In the genomic region with DNA sequence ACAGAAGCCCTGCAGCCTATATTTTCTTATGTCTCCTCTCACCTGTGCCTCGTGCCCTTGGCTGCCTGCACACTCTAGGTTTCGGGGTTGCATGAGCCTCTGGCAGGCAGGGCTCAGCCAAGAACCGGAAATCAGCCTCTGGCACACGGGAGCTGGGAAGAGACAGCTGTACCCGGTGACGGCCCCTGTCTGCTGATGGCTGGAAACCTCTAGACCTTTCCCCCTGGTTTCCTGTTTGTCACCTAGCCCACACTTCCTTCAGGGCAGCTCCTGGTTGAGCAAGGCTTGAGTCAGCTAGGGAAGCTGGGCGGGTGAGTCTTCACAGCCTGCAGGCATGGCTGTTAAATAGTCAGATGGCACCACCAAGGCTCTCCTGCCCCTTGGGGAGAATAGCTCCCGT, we compare ENCODE assay signal across 7 mouse cellular contexts. TPM values are rescaled to one million over a fixed set of nuclear protein-coding genes. Genes with fewer than 3 reads are reported as not detected.
DNase-seq lines count a peak whose midpoint lies in the region; ATAC-seq and TF ChIP-seq lines count a peak whose summit lies in the region.

No protein-coding gene starts in this region.

- no peak overlapping the region for H3K4me3 ChIP-seq in heart, postnatal 0 days (ENCODE audit: low read depth, low read length)
- peak overlapping the region; percentile 13 for H3K4me3 ChIP-seq in liver, postnatal 0 days (ENCODE audit: low read depth, low read length)

- no peak for TF ChIP-seq CTCF in heart, postnatal 0 days (IDR thresholded peaks at IDR 0.05; ENCODE audit: low read depth)
- TF ChIP-seq CTCF in liver, postnatal 0 days (IDR thresholded peaks at IDR 0.05; ENCODE audit: low read depth): no peak

- no peaks in the 10 kb centered on the region for H3K9me3 ChIP-seq in heart, postnatal 0 days (replicated peaks; ENCODE audit: control insufficient read depth, low read length)
- no peaks in the 10 kb centered on the region for H3K9me3 ChIP-seq in liver, postnatal 0 days (ENCODE audit: low read length)

- WGBS in heart, postnatal 0 days: 34% methylated on average over 8 of the region's 8 CpGs
- 8% methylated on average over 8 of the region's 8 CpGs for WGBS in liver, postnatal 0 days (ENCODE audit: insufficient replicate concordance)

- intact Hi-C loops in left cerebral cortex, postnatal 4 days (cut with DNase I): no loop called here

- no peaks in the 10 kb centered on the region for H3K27me3 ChIP-seq in heart, postnatal 0 days (ENCODE audit: control insufficient read depth, insufficient read depth, low read length)
- H3K27me3 ChIP-seq in liver, postnatal 0 days (ENCODE audit: insufficient read depth, low read length): no peaks in the 10 kb centered on the region

- H3K9ac ChIP-seq in heart, postnatal 0 days (replicated peaks; ENCODE audit: low read depth, low read length): no peak overlapping the region
- H3K9ac ChIP-seq in liver, postnatal 0 days (replicated peaks): peak overlapping the region; percentile 32; the same call in 1 of the 2 replicates

- H3K36me3 ChIP-seq in heart, postnatal 0 days (replicated peaks; ENCODE audit: control insufficient read depth, insufficient read depth, low read length): no peaks in the 10 kb centered on the region
- peaks cover 4% of the 10 kb centered on the region; the same call in 1 of the 2 replicates for H3K36me3 ChIP-seq in liver, postnatal 0 days (replicated peaks; ENCODE audit: insufficient read depth, low read length)

- no peak for TF ChIP-seq EP300 in heart, postnatal 0 days (IDR thresholded peaks at IDR 0.05; ENCODE audit: low read depth)
- TF ChIP-seq EP300 in liver, postnatal 0 days (IDR thresholded peaks at IDR 0.05; ENCODE audit: low read depth): no peak

- peaks cover 64% of the 10 kb centered on the region for H3K4me1 ChIP-seq in heart, postnatal 0 days (ENCODE audit: control insufficient read depth, insufficient read depth)
- peaks cover 79% of the 10 kb centered on the region for H3K4me1 ChIP-seq in liver, postnatal 0 days (ENCODE audit: insufficient read depth)

- H3K27ac ChIP-seq in heart, postnatal 0 days (ENCODE audit: low read depth): peak overlapping the region; percentile 72
- H3K27ac ChIP-seq in liver, postnatal 0 days (ENCODE audit: low read depth): peak overlapping the region; percentile 82

- H3K4me2 ChIP-seq in heart, postnatal 0 days (ENCODE audit: low read depth, low read length): peak overlapping the region; percentile 31
- H3K4me2 ChIP-seq in liver, postnatal 0 days (ENCODE audit: low read depth, low read length): peak overlapping the region; percentile 54

- DNase-seq in 416B (ENCODE audit: low read depth): peak; percentile 87
- peak; percentile 71 for DNase-seq in CD4-positive helper T cell, adult 2 months (ENCODE audit: low read depth, low spot score)
- DNase-seq in heart, postnatal 0 days (ENCODE audit: low spot score): peak; percentile 54
- DNase-seq in liver, postnatal 0 days: peak; percentile 53
- peak; percentile 56 for DNase-seq in thymus, postnatal 25 days
- DNase-seq in cerebellum, postnatal 25 days: no peak
- no peak for DNase-seq in left cerebral cortex, postnatal 4 days

- no peak for ATAC-seq in heart, postnatal 0 days (ENCODE audit: insufficient read depth, low read depth)
- peak; percentile 7; the same call in 1 of the 2 replicates for ATAC-seq in liver, postnatal 0 days

RNA-seq across cellular contexts. Expression of a gene that starts 24.4 kb away (rescaled TPM):
- 2,397 and 2,522 TPM in 2 replicates for total RNA-seq in heart, postnatal 0 days (2014; rRNA removed; ENCODE audit: low replicate concordance)
- polyA plus RNA-seq in heart, postnatal 0 days (2015; fragmentation: Nextera tagmentation; extraction: Ambion mirVana): 877 and 933 TPM in 2 replicates
- polyA plus RNA-seq in liver, postnatal 0 days (2015; fragmentation: Nextera tagmentation; extraction: Ambion mirVana): 793 and 822 TPM in 2 replicates
- 100 to 1,000 TPM; 657 to 680 TPM for total RNA-seq in left cerebral cortex, postnatal 4 days (2021)

RNA-seq across cellular contexts. Expression of a gene that starts 28.4 kb away (rescaled TPM):
- total RNA-seq in heart, postnatal 0 days (2014; rRNA removed; ENCODE audit: low replicate concordance): 66.6 and 68.8 TPM in 2 replicates
- 19.3 and 19.9 TPM in 2 replicates for polyA plus RNA-seq in heart, postnatal 0 days (2015; fragmentation: Nextera tagmentation; extraction: Ambion mirVana)
- 14.9 and 16.3 TPM in 2 replicates for polyA plus RNA-seq in liver, postnatal 0 days (2015; fragmentation: Nextera tagmentation; extraction: Ambion mirVana)
- total RNA-seq in left cerebral cortex, postnatal 4 days (2021): 10 to 100 TPM; 23.9 to 24.7 TPM

RNA-seq across cellular contexts. Expression of a gene that starts 30.2 kb away (rescaled TPM):
- 38.3 and 42.8 TPM in 2 replicates for total RNA-seq in heart, postnatal 0 days (2014; rRNA removed; ENCODE audit: low replicate concordance)
- polyA plus RNA-seq in heart, postnatal 0 days (2015; fragmentation: Nextera tagmentation; extraction: Ambion mirVana): 12.9 and 13.6 TPM in 2 replicates
- 7.7 and 10.3 TPM in 2 replicates for polyA plus RNA-seq in liver, postnatal 0 days (2015; fragmentation: Nextera tagmentation; extraction: Ambion mirVana)
- total RNA-seq in left cerebral cortex, postnatal 4 days (2021): 10 to 100 TPM; 85.8 to 87.0 TPM

RNA-seq across cellular contexts. Expression of a gene that starts 50.3 kb away (rescaled TPM):
- total RNA-seq in heart, postnatal 0 days (2014; rRNA removed; ENCODE audit: low replicate concordance): 13.8 and 29.0 TPM in 2 replicates
- 14.5 and 15.4 TPM in 2 replicates for polyA plus RNA-seq in heart, postnatal 0 days (2015; fragmentation: Nextera tagmentation; extraction: Ambion mirVana)
- polyA plus RNA-seq in liver, postnatal 0 days (2015; fragmentation: Nextera tagmentation; extraction: Ambion mirVana): 3.5 and 3.9 TPM in 2 replicates
- total RNA-seq in left cerebral cortex, postnatal 4 days (2021): 10 to 100 TPM; 28.4 to 31.5 TPM

Comparison
In these comparisons a context has a peak if more than half of its experiments do, and no peak if none do; other contexts are left out.
1. DNase-seq: peak in 416B (single experiment), CD4-positive helper T cell, adult 2 months (single experiment), heart, postnatal 0 days (single experiment), liver, postnatal 0 days (single experiment) and thymus, postnatal 25 days (single experiment); none in cerebellum, postnatal 25 days (0 of 2) and left cerebral cortex, postnatal 4 days (single experiment).